Mouse (Mus musculus): ENCODE measurements around the gene Zfyve21. TPM values are rescaled to one million over a fixed set of nuclear protein-coding genes. Genes with fewer than 3 reads are reported as not detected.

The Zfyve21 gene
- total and polyA plus RNA-seq, 2 experiments from 2014 or later, result 44.3 to 44.8 TPM

GRCm38 (mm10) chr12:111812611-111813010 lies 1.4 kb upstream of the Zfyve21 start:
- no peak overlapping the region for H3K4me3 ChIP-seq (ENCODE audit: low read length)
- H3K27me3 ChIP-seq (ENCODE audit: insufficient read depth, low read length), result no peaks in the 10 kb centered on the region
- H3K4me1 ChIP-seq (ENCODE audit: insufficient read depth, low read length), result peaks cover 17% of the 10 kb centered on the region
- no peak for DNase-seq (ENCODE audit: low spot score)
- no peak for ATAC-seq
- no peak overlapping the region for H3K27ac ChIP-seq
- no peak overlapping the region for H3K9ac ChIP-seq (replicated peaks; ENCODE audit: low read length)
- peak overlapping the region; percentile 78 for H3K4me2 ChIP-seq (ENCODE audit: low read depth, low read length)
- no peak for TF ChIP-seq CTCF (IDR thresholded peaks at IDR 0.05; ENCODE audit: low read depth)
- 62% methylated on average over 12 of the region's 12 CpGs for WGBS
- H3K36me3 ChIP-seq (ENCODE audit: insufficient read depth, low read length), result peaks cover 7% of the 10 kb centered on the region; the same call in 1 of the 2 replicates
- H3K9me3 ChIP-seq (ENCODE audit: low read length), result no peaks in the 10 kb centered on the region

- WGBS, result 3% methylated on average over 27 of the region's 27 CpGs
These were observed 732 bp upstream of the Zfyve21 start for GRCm38 (mm10) chr12:111813111-111813765.

GRCm38 (mm10) chr12:111814769-111815762 lies 1.1 kb downstream of the Zfyve21 start:
- 26% methylated on average over 19 of the region's 19 CpGs for whole genome bisulfite sequencing
- peak overlapping the region; percentile 88 for H3K27ac ChIP-seq
- DNase-seq (ENCODE audit: low spot score) (peak; percentile 33), ATAC-seq (no peak)
- peak overlapping the region; percentile 75 for H3K9ac ChIP-seq (replicated peaks; ENCODE audit: low read length)
- H3K4me3 ChIP-seq (ENCODE audit: low read length), result peak overlapping the region; percentile 90
- TF ChIP-seq CTCF (IDR thresholded peaks at IDR 0.05; ENCODE audit: low read depth), result no peak
- H3K4me1 ChIP-seq (ENCODE audit: insufficient read depth, low read length), result peaks cover 14% of the 10 kb centered on the region
- peak overlapping the region; percentile 84 for H3K4me2 ChIP-seq (ENCODE audit: low read depth, low read length)
- no peaks in the 10 kb centered on the region for H3K27me3 ChIP-seq (ENCODE audit: insufficient read depth, low read length)
- H3K9me3 ChIP-seq (ENCODE audit: low read length), result no peaks in the 10 kb centered on the region
- no peaks in the 10 kb centered on the region for H3K36me3 ChIP-seq (ENCODE audit: insufficient read depth, low read length)

More at GRCm38 (mm10) chr12:111813111-111813765, 732 bp upstream of the Zfyve21 start:
- Histone ChIP-seq H3K36me3 (ENCODE audit: insufficient read depth, low read length) (peaks cover under 1% of the 10 kb centered on the region; the same call in 1 of the 2 replicates), H3K27ac (no peak overlapping the region; the same call in 1 of the 2 replicates), H3K27me3 (ENCODE audit: insufficient read depth, low read length) (no peaks in the 10 kb centered on the region), H3K4me2 (ENCODE audit: low read depth, low read length) (peak overlapping the region; percentile 78), H3K9ac (replicated peaks; ENCODE audit: low read length) (peak overlapping the region; percentile 48; the same call in 1 of the 2 replicates), H3K4me1 (ENCODE audit: insufficient read depth, low read length) (peaks cover 17% of the 10 kb centered on the region), H3K4me3 (ENCODE audit: low read length) (peak overlapping the region; percentile 90), H3K9me3 (ENCODE audit: low read length) (no peaks in the 10 kb centered on the region)
- DNase-seq (ENCODE audit: low spot score) (no peak), ATAC-seq (no peak)
- TF ChIP-seq CTCF (IDR thresholded peaks at IDR 0.05; ENCODE audit: low read depth), result no peak

DNA sequence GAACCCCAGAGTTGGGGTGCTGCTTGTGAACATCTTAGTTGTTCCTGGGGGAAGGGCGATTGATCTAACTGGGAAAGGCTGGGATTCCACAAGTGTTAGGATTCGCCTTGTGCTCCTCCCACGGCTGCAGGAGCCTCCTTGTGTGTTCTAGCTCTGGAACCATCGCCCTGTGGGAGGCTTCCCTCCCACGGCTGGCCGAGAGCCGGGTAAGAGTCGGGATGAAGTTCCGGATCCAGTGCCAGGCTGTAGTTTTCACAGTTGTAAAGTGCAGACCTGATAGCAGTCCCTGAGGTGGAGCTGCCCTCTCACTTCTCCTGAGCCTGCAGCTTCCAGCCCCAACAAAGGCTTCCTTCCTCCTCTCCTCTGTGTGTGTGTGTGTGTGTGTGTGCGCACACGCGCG lies 2.6 kb downstream of the Zfyve21 start:
- no peak overlapping the region for H3K9ac ChIP-seq (replicated peaks; ENCODE audit: low read length)
- DNase-seq (ENCODE audit: low spot score) (no peak), ATAC-seq (no peak)
- 53% methylated on average over 13 of the region's 13 CpGs for WGBS
- no peaks in the 10 kb centered on the region for H3K27me3 ChIP-seq (ENCODE audit: insufficient read depth, low read length)
- H3K4me1 ChIP-seq (ENCODE audit: insufficient read depth, low read length), result peaks cover 14% of the 10 kb centered on the region
- no peaks in the 10 kb centered on the region for H3K36me3 ChIP-seq (ENCODE audit: insufficient read depth, low read length)
- H3K27ac ChIP-seq, result no peak overlapping the region; the same call in 1 of the 2 replicates
- H3K4me3 ChIP-seq (ENCODE audit: low read length), result no peak overlapping the region
- no peak for TF ChIP-seq CTCF (IDR thresholded peaks at IDR 0.05; ENCODE audit: low read depth)
- H3K9me3 ChIP-seq (ENCODE audit: low read length), result no peaks in the 10 kb centered on the region
- peak overlapping the region; percentile 84; the same call in 1 of the 2 replicates for H3K4me2 ChIP-seq (ENCODE audit: low read depth, low read length)

GRCm38 (mm10) chr12:111816967-111817366 lies 3.0 kb downstream of the Zfyve21 start:
- Histone ChIP-seq H3K27ac (no peak overlapping the region), H3K27me3 (ENCODE audit: insufficient read depth, low read length) (no peaks in the 10 kb centered on the region), H3K4me3 (ENCODE audit: low read length) (no peak overlapping the region), H3K4me1 (ENCODE audit: insufficient read depth, low read length) (peaks cover 14% of the 10 kb centered on the region), H3K9me3 (ENCODE audit: low read length) (no peaks in the 10 kb centered on the region), H3K9ac (replicated peaks; ENCODE audit: low read length) (no peak overlapping the region), H3K36me3 (ENCODE audit: insufficient read depth, low read length) (no peaks in the 10 kb centered on the region), H3K4me2 (ENCODE audit: low read depth, low read length) (peak overlapping the region; percentile 84; the same call in 1 of the 2 replicates)
- TF ChIP-seq CTCF (IDR thresholded peaks at IDR 0.05; ENCODE audit: low read depth), result peak; percentile 25; the same call in 1 of the 2 replicates
- DNase-seq (ENCODE audit: low spot score) (no peak), ATAC-seq (no peak)
- 73% methylated on average over 9 of the region's 9 CpGs for WGBS

- no peak for ATAC-seq
- no peaks in the 10 kb centered on the region for H3K27me3 ChIP-seq (ENCODE audit: insufficient read depth, low read length)
- peaks cover 12% of the 10 kb centered on the region for H3K4me1 ChIP-seq (ENCODE audit: insufficient read depth, low read length)
- no peak for DNase-seq (ENCODE audit: low spot score)
- H3K4me2 ChIP-seq (ENCODE audit: low read depth, low read length), result no peak overlapping the region
- TF ChIP-seq CTCF (IDR thresholded peaks at IDR 0.05; ENCODE audit: low read depth), result no peak
- no peak overlapping the region for H3K4me3 ChIP-seq (ENCODE audit: low read length)
- no peaks in the 10 kb centered on the region for H3K9me3 ChIP-seq (ENCODE audit: low read length)
- 87% methylated on average over 8 of the region's 8 CpGs for WGBS
- H3K27ac ChIP-seq, result no peak overlapping the region
- no peak overlapping the region for H3K9ac ChIP-seq (replicated peaks; ENCODE audit: low read length)
- H3K36me3 ChIP-seq (ENCODE audit: insufficient read depth, low read length), result no peaks in the 10 kb centered on the region
These were observed 4.0 kb downstream of the Zfyve21 start for GRCm38 (mm10) chr12:111817991-111818390.
